Mouse (Mus musculus): ENCODE measurements around the gene Npm3. TPM values are rescaled to one million over a fixed set of nuclear protein-coding genes. Genes with fewer than 3 reads are reported as not detected.

Npm3 gene
- total RNA-seq, 2 experiments from 2014 or later = 38.4 to 39.2 TPM

DNA sequence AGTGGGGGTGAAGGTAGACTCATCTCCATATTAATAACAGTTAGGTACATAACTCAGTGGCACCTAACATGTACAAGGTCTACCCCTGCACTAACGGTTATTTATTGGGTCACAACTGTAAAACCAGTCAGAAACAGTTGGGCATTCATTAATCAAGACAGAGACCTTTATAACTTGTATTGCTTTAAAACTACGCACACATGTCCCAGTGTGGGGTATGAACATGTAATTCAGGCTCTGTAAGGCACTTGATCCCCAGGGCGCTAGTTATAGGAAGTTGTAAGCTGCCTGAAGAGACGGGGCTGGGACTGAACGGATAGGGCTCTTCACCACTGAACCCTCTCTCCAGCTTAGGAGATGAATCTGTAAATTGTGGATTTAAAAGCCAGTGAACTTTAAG lies 9.3 kb upstream of the Npm3 start:
- no peak for ATAC-seq (ENCODE audit: poor library complexity, severe bottlenecking)

DNA sequence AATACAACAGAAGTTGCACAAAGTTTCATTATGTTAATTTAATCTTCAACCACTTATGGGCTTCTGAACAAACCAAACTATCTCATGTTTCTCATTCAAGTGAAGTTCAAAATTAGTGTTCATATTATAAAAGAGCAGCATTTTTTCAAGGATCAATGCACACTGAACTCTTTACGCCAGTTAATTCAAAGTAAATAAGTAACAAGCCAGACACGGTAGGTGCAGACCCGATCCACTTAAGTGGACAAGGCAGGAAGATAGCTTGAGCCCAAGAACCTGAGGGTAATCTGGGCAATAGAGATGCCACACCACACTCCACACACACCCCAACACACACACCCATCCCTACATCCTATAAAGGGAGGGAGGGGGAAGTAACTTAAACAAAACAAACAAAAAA lies 4.2 kb upstream of the Npm3 start:
- ATAC-seq (ENCODE audit: poor library complexity, severe bottlenecking) = no peak

- ATAC-seq (ENCODE audit: poor library complexity, severe bottlenecking) = no peak
Measured at GRCm38 (mm10) chr19:45751881-45752280, 2.5 kb upstream of the Npm3 start.

DNA sequence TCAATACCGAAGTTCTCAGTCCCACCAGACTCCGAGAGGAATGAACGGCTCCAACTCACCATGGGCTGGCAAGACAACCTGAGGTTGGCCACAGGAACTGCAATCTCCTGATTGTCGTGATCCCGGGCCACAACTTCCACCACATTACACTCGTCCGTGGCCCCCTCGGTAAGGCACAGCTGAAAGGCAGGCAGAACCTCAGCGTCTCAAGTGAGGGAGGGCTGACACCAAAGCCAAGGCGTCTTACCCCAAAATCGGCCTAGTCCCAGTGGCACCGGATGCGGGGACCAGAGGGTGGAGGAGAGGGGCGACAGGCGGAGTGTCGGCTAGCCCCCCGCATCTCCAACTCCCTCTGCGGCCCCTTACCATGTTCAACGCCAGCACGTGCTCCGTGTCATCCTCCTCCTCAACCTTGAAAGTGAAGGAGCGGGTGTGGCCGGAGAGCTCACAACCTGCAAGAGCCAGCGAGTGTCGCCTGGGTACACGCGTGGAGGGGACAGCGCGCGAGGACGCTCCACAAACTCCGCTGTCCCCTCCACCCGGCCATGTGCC lies 624 bp downstream of the Npm3 start:
- no peak for ATAC-seq (ENCODE audit: poor library complexity, severe bottlenecking)

GRCm38 (mm10) chr19:45748206-45748605 lies 1.2 kb downstream of the Npm3 start:
- no peak for ATAC-seq (ENCODE audit: poor library complexity, severe bottlenecking)

DNA sequence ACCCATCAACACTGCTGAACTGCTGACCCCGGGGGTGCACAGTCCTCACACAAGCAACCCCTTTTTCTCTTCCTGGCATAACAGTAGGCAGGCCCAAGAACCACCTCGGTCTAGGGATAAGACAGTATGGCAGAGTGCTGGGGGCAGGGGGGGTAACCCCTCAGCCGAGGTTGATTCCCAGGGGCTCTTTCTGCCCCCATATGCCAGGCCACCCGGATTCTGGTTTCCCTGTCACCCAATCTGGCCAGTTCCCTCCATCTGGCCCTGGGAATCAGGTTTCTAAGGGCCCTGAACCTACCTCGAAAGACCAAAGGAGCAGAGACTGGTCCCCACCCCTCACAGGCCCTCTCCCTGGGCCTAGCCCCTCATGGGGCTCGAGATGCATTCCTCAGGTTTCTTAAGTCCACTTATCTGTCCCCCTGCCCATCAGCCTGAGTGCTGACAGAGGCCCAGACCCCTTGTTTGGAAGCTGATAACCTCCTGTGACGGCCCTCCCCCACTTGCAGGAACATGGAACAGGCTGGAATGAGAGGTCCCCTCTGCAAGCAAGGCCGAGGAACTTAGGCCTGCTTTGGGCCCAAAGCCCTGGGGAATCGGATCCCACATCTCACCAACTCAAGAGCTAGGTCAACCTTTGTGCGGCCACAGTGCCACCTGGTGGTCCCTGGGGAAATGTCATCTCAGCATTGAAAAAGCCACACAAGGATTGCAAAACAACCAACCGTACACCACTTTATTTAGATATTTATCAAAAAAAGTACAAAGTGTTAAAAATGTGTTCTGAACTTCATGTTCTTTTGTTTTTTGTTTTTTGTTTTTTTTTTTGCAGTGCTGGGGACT lies 2.1 kb downstream of the Npm3 start:
- peak; percentile 68 for ATAC-seq (ENCODE audit: poor library complexity, severe bottlenecking)

DNA sequence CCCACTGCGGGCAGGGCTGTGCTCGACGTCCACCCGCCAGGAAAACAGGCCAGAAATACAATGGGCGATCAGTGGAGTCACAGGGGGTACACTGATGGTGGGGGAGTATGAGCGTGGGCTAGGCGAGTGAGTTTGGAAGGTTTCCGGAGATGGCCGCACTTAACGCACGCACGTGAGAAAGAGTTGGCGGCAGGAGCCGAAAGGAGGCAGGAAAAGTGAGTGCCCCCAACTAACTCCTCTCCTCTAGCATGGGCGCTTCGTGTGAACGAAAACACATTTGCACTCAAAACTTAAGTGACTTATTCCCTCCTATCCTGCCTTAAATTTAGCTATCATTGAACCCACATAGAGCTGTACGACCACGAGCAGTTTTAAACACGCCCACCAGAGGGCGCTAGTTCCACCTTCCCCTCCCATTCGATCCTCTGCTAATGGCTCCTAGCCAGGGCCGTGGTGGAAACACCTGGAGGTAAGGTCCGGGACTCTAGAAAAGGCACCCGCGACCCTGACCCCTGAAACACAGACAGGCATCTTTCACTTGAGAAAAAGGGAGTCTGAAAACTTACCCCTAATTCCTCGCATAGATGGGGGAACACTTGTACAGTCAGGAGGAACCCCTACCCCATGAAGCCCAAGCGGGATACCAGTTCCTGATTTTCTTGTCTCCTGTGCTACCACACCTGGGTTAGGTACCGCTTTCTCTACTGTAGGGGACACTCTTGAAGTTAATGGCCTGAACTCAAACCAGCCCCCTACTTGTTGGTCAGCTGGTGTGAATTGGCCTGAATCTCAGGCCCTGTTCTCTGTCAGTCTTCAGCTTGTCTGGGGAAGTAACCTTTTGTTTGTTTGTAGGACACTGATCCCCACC lies 3.0 kb downstream of the Npm3 start:
- peak; percentile 41; the same call in 1 of the 2 replicates for ATAC-seq (ENCODE audit: poor library complexity, severe bottlenecking)

DNA sequence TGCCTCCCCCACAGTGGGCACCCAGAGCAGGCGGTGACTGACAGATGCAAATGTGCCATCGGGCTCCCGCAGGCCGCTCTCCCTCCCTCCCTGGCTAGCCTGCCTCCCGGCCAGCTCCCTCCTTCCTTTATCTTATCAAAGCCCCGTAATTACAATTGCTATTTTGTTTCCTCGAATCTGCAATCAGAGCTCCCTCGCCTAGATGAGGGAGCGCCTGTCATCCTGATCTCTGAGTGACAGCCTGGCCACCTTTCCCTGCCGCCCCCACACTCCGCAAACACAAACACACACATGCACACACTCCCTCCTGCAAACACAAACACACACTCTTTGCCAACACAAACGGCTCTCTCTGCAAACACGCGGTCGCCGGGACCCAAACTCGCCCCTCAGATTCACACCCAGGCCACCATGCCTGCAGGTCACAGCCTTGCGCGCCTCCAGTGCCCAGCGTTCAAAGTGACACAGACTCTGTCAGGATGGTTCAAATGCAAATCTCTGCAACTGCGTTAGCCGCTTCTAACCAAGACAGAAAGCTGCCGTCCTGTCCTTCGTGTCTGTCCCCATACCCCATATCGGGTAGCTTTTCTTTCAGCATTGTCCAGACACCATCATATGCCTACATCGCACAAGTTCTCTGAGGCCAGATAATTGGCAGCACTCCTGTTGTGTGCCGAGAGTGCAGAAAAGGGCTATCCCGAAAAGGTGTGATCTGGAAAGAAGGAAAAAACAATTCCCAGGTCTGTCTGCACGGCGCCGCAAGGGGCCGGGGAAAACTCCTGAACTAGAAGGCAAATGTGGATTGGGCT lies 3.8 kb downstream of the Npm3 start:
- ATAC-seq (ENCODE audit: poor library complexity, severe bottlenecking) = no peak

DNA sequence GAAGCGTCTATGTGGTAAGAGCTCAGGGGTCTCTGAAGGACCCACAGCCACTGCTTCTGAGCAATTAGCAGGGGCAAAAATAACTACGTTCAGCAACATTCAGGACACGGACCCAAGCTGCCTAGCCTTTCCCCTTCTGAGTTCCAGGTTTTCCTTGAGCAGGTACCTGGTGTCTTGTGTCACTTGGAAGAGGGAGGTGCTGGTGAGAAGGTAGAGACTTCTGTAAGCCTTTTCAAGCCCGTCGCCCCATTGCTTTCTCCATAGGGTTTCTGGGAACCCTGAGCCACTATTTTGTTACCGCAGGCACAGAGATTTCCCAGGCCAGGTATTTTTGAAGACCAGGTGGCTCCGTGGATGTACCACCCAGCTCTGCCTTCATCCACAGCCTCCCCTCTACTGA lies 5.8 kb downstream of the Npm3 start:
- no peak for ATAC-seq (ENCODE audit: poor library complexity, severe bottlenecking)

DNA sequence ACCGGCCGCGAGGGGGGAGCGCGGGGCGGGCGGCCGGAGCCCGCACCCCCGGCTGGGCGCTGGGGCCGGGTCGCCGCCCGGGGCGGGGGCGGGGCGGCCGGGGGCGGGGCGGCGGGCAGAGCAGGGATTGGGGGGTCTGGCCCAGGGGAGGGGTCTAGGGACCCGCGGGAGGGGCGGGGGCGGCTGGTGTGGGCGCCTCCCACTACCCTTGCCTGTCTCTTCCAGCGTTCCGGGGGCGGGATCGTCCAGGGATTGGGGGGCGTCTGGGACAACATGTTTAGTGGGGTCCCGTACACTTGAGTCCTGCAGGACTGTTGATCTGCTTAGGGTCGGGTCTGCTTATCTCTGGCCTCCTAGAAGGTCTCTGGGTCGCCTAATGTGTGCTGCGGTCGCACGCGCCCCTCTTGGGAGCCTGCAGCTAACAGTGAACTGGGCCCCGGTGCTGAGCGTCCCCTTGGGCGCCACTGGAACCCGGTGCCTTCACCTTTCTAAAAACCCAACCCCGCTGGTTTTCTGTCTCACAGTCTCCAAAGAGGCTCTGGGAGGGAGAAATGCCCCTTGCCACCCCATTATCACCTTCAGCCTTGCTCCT lies 6.3 kb downstream of the Npm3 start:
- no peak for ATAC-seq (ENCODE audit: poor library complexity, severe bottlenecking)

GRCm38 (mm10) chr19:45742218-45742983 lies 7.0 kb downstream of the Npm3 start, which contains the start of gene Fgf8:
Gene Fgf8, minus strand, starts transcription at chr19:45742915.
- no peak for ATAC-seq (ENCODE audit: poor library complexity, severe bottlenecking)

DNA sequence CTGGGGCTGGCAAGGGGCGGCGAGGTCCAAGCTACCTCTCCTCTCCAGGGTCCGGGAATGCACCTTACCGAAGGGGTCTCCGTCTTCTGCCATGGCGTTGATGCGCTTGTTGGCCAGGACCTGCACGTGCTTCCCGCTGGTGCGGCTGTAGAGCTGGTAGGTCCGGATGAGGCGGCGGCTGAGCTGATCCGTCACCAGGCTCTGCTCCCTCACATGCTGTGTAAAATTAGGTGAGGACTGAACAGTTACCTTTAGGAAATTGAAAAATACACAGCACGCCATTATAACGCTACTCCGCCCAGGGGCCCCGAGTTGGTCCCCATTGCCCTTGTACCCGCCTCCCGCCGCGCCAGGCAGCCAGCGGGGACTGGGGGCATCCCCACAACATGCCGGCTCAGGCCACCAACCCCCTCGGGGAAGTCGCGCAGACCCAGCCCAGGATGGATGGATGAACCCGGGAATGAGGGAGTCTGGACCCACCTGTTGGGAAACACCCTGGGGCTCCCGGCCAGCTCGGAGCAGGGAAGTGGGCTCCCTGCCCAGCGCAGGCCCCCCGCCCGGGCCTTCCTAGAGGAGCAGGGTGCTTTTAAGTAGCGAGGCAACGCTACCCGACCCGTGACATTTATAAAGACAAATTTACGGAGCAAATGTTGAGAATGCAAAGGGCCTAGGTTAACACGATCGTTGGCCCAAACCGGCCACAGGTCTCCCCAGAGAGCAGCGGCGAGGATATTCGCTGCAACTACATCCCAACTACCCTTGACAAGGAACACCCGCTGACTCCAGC lies 7.8 kb downstream of the Npm3 start:
- no peak for ATAC-seq (ENCODE audit: poor library complexity, severe bottlenecking)

GRCm38 (mm10) chr19:45740817-45741216 lies 8.6 kb downstream of the Npm3 start:
- ATAC-seq (ENCODE audit: poor library complexity, severe bottlenecking) = no peak

DNA sequence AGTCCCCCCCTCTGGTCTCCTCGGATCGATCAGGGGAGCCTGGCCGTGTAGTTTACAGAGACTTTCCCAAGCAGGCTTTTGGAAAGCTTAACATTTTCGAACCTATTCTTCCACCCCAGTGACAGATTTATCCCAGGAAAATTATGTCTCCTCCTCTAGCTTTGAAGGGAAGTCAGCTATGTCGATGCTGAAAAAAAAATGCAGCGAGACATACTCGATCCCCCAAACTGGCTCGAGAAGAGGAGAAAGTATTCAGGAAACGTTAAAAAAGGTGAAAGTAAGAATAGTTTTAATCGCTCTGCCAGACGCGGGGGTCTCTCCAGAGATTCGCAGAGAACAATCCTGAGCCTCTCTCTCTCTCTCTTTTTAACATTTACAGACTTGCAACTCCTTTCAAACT lies 9.2 kb downstream of the Npm3 start:
- no peak for ATAC-seq (ENCODE audit: poor library complexity, severe bottlenecking)

DNA sequence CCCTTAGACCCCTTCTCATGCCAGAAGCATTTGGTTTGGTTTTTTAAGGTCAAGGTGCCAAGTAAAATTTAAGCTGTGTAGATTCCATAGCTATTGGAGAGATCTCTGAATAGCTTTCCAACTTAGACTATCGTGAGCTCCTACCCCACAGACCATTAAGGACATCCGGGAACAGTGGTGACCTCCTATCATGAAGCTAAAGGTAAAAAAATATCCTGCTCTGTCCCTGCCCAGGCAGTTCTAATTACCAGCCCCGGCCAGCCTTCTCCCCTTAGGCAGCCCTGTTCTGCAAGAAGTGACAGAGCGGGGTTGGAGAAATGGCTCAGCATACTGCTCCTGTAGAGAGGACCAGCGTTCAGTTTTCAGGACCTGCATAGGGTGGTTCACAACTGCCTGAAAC lies 10.9 kb downstream of the Npm3 start:
- no peak for ATAC-seq (ENCODE audit: poor library complexity, severe bottlenecking)

- ATAC-seq (ENCODE audit: poor library complexity, severe bottlenecking) = no peak
Measured at GRCm38 (mm10) chr19:45737846-45738484, 11.4 kb downstream of the Npm3 start.

GRCm38 (mm10) chr19:45737208-45737845 lies 12.1 kb downstream of the Npm3 start:
- 0 out of 2 replicates have a peak, but pooled peaks have one; percentile 24 for ATAC-seq (ENCODE audit: poor library complexity, severe bottlenecking)

DNA sequence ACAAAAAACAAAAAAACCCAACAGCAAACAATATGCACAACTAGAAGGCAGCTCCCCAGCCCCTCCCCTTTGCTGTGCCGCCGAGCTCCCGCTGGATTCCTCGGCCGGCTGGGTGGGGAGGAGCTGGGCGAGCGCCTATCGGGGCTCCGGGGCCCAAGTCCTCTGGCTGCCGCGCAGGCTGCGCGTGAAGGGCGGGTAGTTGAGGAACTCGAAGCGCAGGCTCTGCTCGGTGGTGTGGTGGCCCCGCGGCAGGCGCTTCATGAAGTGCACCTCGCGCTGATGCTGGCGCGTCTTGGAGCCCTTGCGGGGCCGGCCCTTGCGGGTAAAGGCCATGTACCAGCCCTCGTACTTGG lies 12.6 kb downstream of the Npm3 start:
- peak; percentile 59 for ATAC-seq (ENCODE audit: poor library complexity, severe bottlenecking)

Measured in megakaryocyte, adult 5-6 weeks (primary cell).